Mouse (Mus musculus) bone marrow macrophage, adult 2 months (primary cell): ENCODE data around the gene Ngfr. TPM values are rescaled to one million over a fixed set of nuclear protein-coding genes. Genes with fewer than 3 reads are reported as not detected.

Experiments
- H3K27ac ChIP-seq: 2 replicates; pipeline ENCODE4 v1.5.1; 2012; ENCODE audit warnings: low read depth, low read length; ENCODE audit not compliant: insufficient read depth
- H3K4me1 ChIP-seq: 2 replicates; pipeline ENCODE4 v1.6.1; 2012; ENCODE audit warnings: low read length; ENCODE audit not compliant: control insufficient read depth, insufficient read depth
- H3K4me3 ChIP-seq: 2 replicates; pipeline ENCODE4 v1.5.1; 2012; ENCODE audit warnings: mild to moderate bottlenecking, low read length, moderate library complexity; ENCODE audit not compliant: insufficient read depth
- CTCF ChIP-seq: IDR thresholded peaks from 2 replicates; pipeline ENCODE4 v1.5.1; 2012; ENCODE audit warnings: low read depth, mild to moderate bottlenecking, low read length, moderate library complexity
- POLR2A ChIP-seq: IDR thresholded peaks from 2 replicates; pipeline ENCODE4 v1.6.1; 2012; ENCODE audit warnings: mild to moderate bottlenecking, low read depth, low read length, borderline replicate concordance
- polyA plus RNA-seq: library from polyadenylated mRNA; stranded (reverse); fragments of >200 nt; gene quantifications from 2 replicates; pipeline ENCODE4 v1.2.4, GENCODE M21; 2012; ENCODE audit not compliant: missing spikeins, insufficient read depth, insufficient read length

Ngfr gene
- polyA plus RNA-seq: not detected in 2 replicates

GRCm38 (mm10) chr11:95587423-95587951 lies at the start of gene Ngfr:
Ngfr (minus strand) TSS chr11:95587735.
- H3K4me1 ChIP-seq: no peaks in the 10 kb centered on the region
- no peak for TF ChIP-seq POLR2A
- TF ChIP-seq CTCF: no peak

GRCm38 (mm10) chr11:95635030-95635429 lies 47.5 kb upstream of the Ngfr start:
- H3K4me1 ChIP-seq: no peaks in the 10 kb centered on the region
- TF ChIP-seq POLR2A (no peak), CTCF (no peak)
- H3K4me3 ChIP-seq: no peak overlapping the region
- H3K27ac ChIP-seq: no peak overlapping the region

More at GRCm38 (mm10) chr11:95587423-95587951, at the start of gene Ngfr:
- Histone ChIP-seq H3K27ac (no peak within 1 kb of the TSS), H3K4me3 (no peak within 1 kb of the TSS)

GRCm38 (mm10) chr11:95633512-95634000 lies 46.0 kb upstream of the Ngfr start:
- H3K27ac ChIP-seq: no peak overlapping the region
- TF ChIP-seq CTCF (no peak), POLR2A (no peak)
- no peak overlapping the region for H3K4me3 ChIP-seq
- no peaks in the 10 kb centered on the region for H3K4me1 ChIP-seq

- no peak overlapping the region for H3K27ac ChIP-seq
- no peak for TF ChIP-seq POLR2A
- TF ChIP-seq CTCF: no peak
- H3K4me3 ChIP-seq: no peak overlapping the region
- H3K4me1 ChIP-seq: no peaks in the 10 kb centered on the region
These were observed 44.9 kb upstream of the Ngfr start for GRCm38 (mm10) chr11:95632474-95632873.

GRCm38 (mm10) chr11:95631301-95631700 lies 43.8 kb upstream of the Ngfr start:
- Histone ChIP-seq H3K27ac (no peak overlapping the region), H3K4me1 (no peaks in the 10 kb centered on the region), H3K4me3 (no peak overlapping the region)
- TF ChIP-seq POLR2A: no peak
- TF ChIP-seq CTCF: no peak

GRCm38 (mm10) chr11:95630558-95630957 lies 43.0 kb upstream of the Ngfr start:
- no peak overlapping the region for H3K4me3 ChIP-seq
- no peaks in the 10 kb centered on the region for H3K4me1 ChIP-seq
- TF ChIP-seq POLR2A (no peak), CTCF (no peak)
- H3K27ac ChIP-seq: no peak overlapping the region

- TF ChIP-seq POLR2A: no peak
- no peak for TF ChIP-seq CTCF
- H3K4me3 ChIP-seq: no peak overlapping the region
- no peaks in the 10 kb centered on the region for H3K4me1 ChIP-seq
- no peak overlapping the region for H3K27ac ChIP-seq
These were observed 34.9 kb upstream of the Ngfr start for GRCm38 (mm10) chr11:95622426-95622825.

- Histone ChIP-seq H3K27ac (no peak overlapping the region), H3K4me3 (no peak overlapping the region), H3K4me1 (no peaks in the 10 kb centered on the region)
- TF ChIP-seq POLR2A (no peak), CTCF (no peak)
These were observed 34.1 kb upstream of the Ngfr start for GRCm38 (mm10) chr11:95621541-95622130.

- Histone ChIP-seq H3K4me3 (no peak overlapping the region), H3K27ac (no peak overlapping the region), H3K4me1 (no peaks in the 10 kb centered on the region)
- TF ChIP-seq POLR2A (no peak), CTCF (no peak)
These were observed 33.5 kb upstream of the Ngfr start for GRCm38 (mm10) chr11:95621010-95621409.

- no peak overlapping the region for H3K27ac ChIP-seq
- TF ChIP-seq CTCF: no peak
- no peak for TF ChIP-seq POLR2A
- no peak overlapping the region for H3K4me3 ChIP-seq
- no peaks in the 10 kb centered on the region for H3K4me1 ChIP-seq
These were observed 32.4 kb upstream of the Ngfr start for GRCm38 (mm10) chr11:95619886-95620444.
